Mouse (Mus musculus) testis, adult 2 months (tissue): ENCODE data around the gene Mapkapk3.

Source experiments
- CTCF ChIP-seq: fragments of 200-500 bp; IDR thresholded peaks from 2 replicates; pipeline ENCODE4 v1.5.1; 2012; ENCODE audit warnings: low read depth, mild to moderate bottlenecking, inconsistent platforms, low read length, moderate library complexity; ENCODE audit not compliant: control insufficient read depth, insufficient read depth, insufficient replicate concordance
- POLR2A ChIP-seq: fragments of 200-500 bp; IDR thresholded peaks from 2 replicates; pipeline ENCODE4 v1.6.1; 2012; ENCODE audit warnings: low read depth, mild to moderate bottlenecking, inconsistent platforms, low read length, moderate library complexity; ENCODE audit not compliant: control insufficient read depth

GRCm38 (mm10) chr9:107312811-107313584, 23.3 kb upstream of the Mapkapk3 start:
- no peak for TF ChIP-seq POLR2A
- TF ChIP-seq CTCF, result no peak
